Mouse (Mus musculus): ENCODE measurements around the gene Taf4.

Gene Taf4

GRCm38 (mm10) chr2:179976628-179977343 lies at the start of gene Taf4:
TSS of gene Taf4 (minus strand) at chr2:179976646.
- peak; percentile 86 for DNase-seq (ENCODE audit: low read depth, low spot score)

- no peak for DNase-seq (ENCODE audit: low read depth, low spot score)
Observed at GRCm38 (mm10) chr2:180025861-180026200, 49.4 kb upstream of the Taf4 start.

- no peak for DNase-seq (ENCODE audit: low read depth, low spot score)
Observed at GRCm38 (mm10) chr2:180025135-180025860, 48.9 kb upstream of the Taf4 start.

- peak; percentile 98 for DNase-seq (ENCODE audit: low read depth, low spot score)
Observed at GRCm38 (mm10) chr2:180024401-180025098, 48.1 kb upstream of the Taf4 start, which contains the start of gene Lsm14b. TSS of gene Lsm14b (plus strand) at chr2:180024987.

GRCm38 (mm10) chr2:180022751-180023150 lies 46.3 kb upstream of the Taf4 start:
- DNase-seq (ENCODE audit: low read depth, low spot score): no peak

- no peak for DNase-seq (ENCODE audit: low read depth, low spot score)
Observed at GRCm38 (mm10) chr2:180020919-180021318, 44.5 kb upstream of the Taf4 start.

GRCm38 (mm10) chr2:180020091-180020661 lies 43.7 kb upstream of the Taf4 start:
- no peak for DNase-seq (ENCODE audit: low read depth, low spot score)

GRCm38 (mm10) chr2:180018573-180018972 lies 42.1 kb upstream of the Taf4 start:
- DNase-seq (ENCODE audit: low read depth, low spot score): no peak

- no peak for DNase-seq (ENCODE audit: low read depth, low spot score)
Observed at GRCm38 (mm10) chr2:180017632-180018031, 41.2 kb upstream of the Taf4 start.

GRCm38 (mm10) chr2:180013686-180014085 lies 37.2 kb upstream of the Taf4 start:
- DNase-seq (ENCODE audit: low read depth, low spot score): no peak

GRCm38 (mm10) chr2:180011370-180011769 lies 34.9 kb upstream of the Taf4 start:
- DNase-seq (ENCODE audit: low read depth, low spot score): no peak

- no peak for DNase-seq (ENCODE audit: low read depth, low spot score)
Observed at GRCm38 (mm10) chr2:180010686-180011085, 34.2 kb upstream of the Taf4 start.

- no peak for DNase-seq (ENCODE audit: low read depth, low spot score)
Observed at GRCm38 (mm10) chr2:180006352-180007017, 30.0 kb upstream of the Taf4 start.

GRCm38 (mm10) chr2:180005656-180006351 lies 29.4 kb upstream of the Taf4 start:
- DNase-seq (ENCODE audit: low read depth, low spot score): peak; percentile 44

- no peak for DNase-seq (ENCODE audit: low read depth, low spot score)
Observed at GRCm38 (mm10) chr2:180001635-180002034, 25.2 kb upstream of the Taf4 start.

- no peak for DNase-seq (ENCODE audit: low read depth, low spot score)
Observed at GRCm38 (mm10) chr2:179998431-179998830, 22.0 kb upstream of the Taf4 start.

GRCm38 (mm10) chr2:179993071-179993470 lies 16.6 kb upstream of the Taf4 start:
- no peak for DNase-seq (ENCODE audit: low read depth, low spot score)

- no peak for DNase-seq (ENCODE audit: low read depth, low spot score)
Observed at GRCm38 (mm10) chr2:179989098-179989497, 12.7 kb upstream of the Taf4 start.

GRCm38 (mm10) chr2:179986437-179987022 lies 10.1 kb upstream of the Taf4 start:
- no peak for DNase-seq (ENCODE audit: low read depth, low spot score)

GRCm38 (mm10) chr2:179985695-179986094 lies 9.2 kb upstream of the Taf4 start:
- no peak for DNase-seq (ENCODE audit: low read depth, low spot score)

GRCm38 (mm10) chr2:179984830-179985229 lies 8.4 kb upstream of the Taf4 start:
- DNase-seq (ENCODE audit: low read depth, low spot score): no peak
